Mouse (Mus musculus) heart, embryonic 16.5 days (tissue): ENCODE measurements around the gene Slc1a5. TPM values are rescaled to one million over a fixed set of nuclear protein-coding genes. Genes with fewer than 3 reads are reported as not detected.

Experiments
- ATAC-seq: fragments of 200-750 bp; cut with Nextera tagmentation; replicated peaks from 2 replicates; pipeline ENCODE4 v1.8.0; 2017; ENCODE audit warnings: moderate number of reproducible peaks; ENCODE audit not compliant: insufficient read depth, low FRiP score; ENCODE audit errors: extremely low read depth
- H3K27ac ChIP-seq: fragments of 300-500 bp; sonication (generic); 2 replicates; pipeline ENCODE4 v1.5.1; 2014; ENCODE audit warnings: mild to moderate bottlenecking, low read length, control low read depth, moderate library complexity
- H3K27me3 ChIP-seq: fragments of 300-500 bp; sonication (generic); 2 replicates; pipeline ENCODE4 v1.6.1; 2014; ENCODE audit warnings: low read length, mixed read lengths; ENCODE audit not compliant: control insufficient read depth, insufficient read depth
- H3K36me3 ChIP-seq: fragments of 300-500 bp; sonication (generic); 2 replicates; pipeline ENCODE4 v1.6.1; 2014; ENCODE audit not compliant: control insufficient read depth, insufficient read depth
- H3K4me1 ChIP-seq: fragments of 300-500 bp; sonication (generic); 2 replicates; pipeline ENCODE4 v1.6.1; 2014; ENCODE audit warnings: low read length, mixed read lengths; ENCODE audit not compliant: control insufficient read depth, insufficient read depth
- H3K4me2 ChIP-seq: fragments of 300-500 bp; sonication (generic); 2 replicates; pipeline ENCODE4 v1.6.1; 2014; ENCODE audit warnings: low read depth, mild to moderate bottlenecking, control low read depth, low read length
- H3K4me3 ChIP-seq: fragments of 300-500 bp; sonication (generic); 2 replicates; pipeline ENCODE4 v1.5.1; 2014; ENCODE audit warnings: mild to moderate bottlenecking, control low read depth, low read length
- H3K9ac ChIP-seq: fragments of 300-500 bp; sonication (generic); 2 replicates; pipeline ENCODE4 v1.6.1; 2014; ENCODE audit warnings: low read length, control low read depth
- H3K9me3 ChIP-seq: fragments of 300-500 bp; sonication (generic); replicated peaks from 2 replicates; pipeline ENCODE4 v1.6.1; 2016; ENCODE audit warnings: low read length; ENCODE audit not compliant: control insufficient read depth
- WGBS: fragments of 180-500 bp; shearing (Covaris S2); extraction: QIAGEN DNeasy Blood & Tissue Kit; methylation state at CpG from one replicate; pipeline ENCODE4 v1.1.7; 2014; 5-methylcytosine and 5-hydroxymethylcytosine counted together
- polyA plus RNA-seq: library from polyadenylated mRNA; unstranded; fragments of >200 nt; fragmentation: Nextera tagmentation; extraction: Ambion mirVana; gene quantifications from 2 replicates; pipeline ENCODE4 v1.2.1, GENCODE M21; 2015

Slc1a5 gene
- polyA plus RNA-seq, 1 experiment from 2014 or later: 45.4 TPM

DNA sequence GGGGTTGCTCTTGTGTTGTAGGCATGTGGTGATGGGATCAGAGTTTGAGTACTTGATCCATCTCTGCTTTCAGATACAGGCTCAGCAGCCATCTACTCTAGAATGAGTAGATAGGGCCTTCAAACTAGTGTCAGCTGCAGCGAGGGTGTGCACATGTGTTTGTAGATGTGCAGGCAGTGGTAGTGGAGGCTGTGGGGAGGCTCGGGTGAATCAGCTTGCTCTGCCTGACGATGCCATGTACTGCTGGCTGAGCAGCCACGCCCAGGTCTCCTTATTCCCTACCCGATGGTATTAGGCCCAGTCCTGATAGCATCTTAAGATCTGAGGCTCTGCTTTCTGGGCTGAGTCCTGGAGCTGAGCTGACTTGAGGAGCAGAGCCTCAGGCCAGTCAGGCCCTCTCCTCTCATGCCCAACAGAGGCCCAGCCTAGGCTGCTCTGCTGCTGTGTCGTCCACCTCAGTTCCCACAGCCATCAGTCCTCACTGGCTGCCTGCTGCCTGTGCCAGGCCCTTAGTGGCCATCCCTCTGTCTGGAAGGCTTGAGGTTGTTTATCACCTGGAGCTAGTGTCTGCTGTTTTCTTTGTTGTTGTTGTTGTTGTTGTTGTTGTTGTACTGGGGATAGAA, 57.8 kb downstream of the Slc1a5 start:
- Histone ChIP-seq H3K4me3 (no peak overlapping the region), H3K27me3 (no peaks in the 10 kb centered on the region), H3K9ac (no peak overlapping the region), H3K4me1 (peaks cover 9% of the 10 kb centered on the region), H3K4me2 (no peak overlapping the region), H3K36me3 (peaks cover 43% of the 10 kb centered on the region), H3K9me3 (no peaks in the 10 kb centered on the region), H3K27ac (no peak overlapping the region)
- ATAC-seq: no peak
- WGBS: 88% methylated on average over 6 of the region's 6 CpGs

DNA sequence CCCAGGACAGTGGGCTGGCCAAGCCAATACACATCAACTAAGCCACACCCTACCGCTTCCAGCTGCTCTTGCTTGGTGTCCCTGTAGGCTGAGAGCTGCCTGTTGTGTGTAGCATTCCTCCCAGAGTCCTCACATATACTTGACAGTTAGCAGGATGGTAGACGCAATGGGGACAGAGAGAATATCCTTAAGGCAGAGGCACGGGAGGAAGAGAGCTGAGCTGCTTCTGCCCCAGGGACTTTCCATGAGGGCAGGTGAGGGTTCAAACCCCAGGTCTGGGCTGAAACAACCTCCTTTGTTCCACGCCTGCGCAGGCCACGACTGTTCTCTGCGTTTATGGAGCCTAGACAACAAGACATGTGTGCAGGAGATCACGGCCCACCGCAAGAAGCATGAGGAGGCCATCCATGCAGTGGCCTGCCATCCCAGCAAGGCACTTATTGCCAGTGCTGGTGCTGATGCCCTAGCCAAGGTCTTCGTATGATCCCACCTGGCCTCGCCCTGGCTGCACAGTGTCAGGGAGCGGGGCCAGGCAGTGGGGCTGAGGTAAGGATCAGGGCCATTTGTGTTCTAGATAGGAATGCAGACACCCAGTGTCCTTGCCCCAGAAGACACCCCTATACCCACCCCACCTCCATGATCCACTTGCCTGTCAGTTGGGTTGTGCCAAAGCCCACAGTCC, 58.4 kb downstream of the Slc1a5 start:
- H3K9ac ChIP-seq: no peak overlapping the region
- no peak overlapping the region for H3K4me3 ChIP-seq
- H3K4me2 ChIP-seq: no peak overlapping the region
- H3K27me3 ChIP-seq: no peaks in the 10 kb centered on the region
- no peaks in the 10 kb centered on the region for H3K9me3 ChIP-seq
- peaks cover 15% of the 10 kb centered on the region for H3K4me1 ChIP-seq
- 95% methylated on average over 12 of the region's 12 CpGs for WGBS
- H3K36me3 ChIP-seq: peaks cover 37% of the 10 kb centered on the region
- no peak for ATAC-seq
- H3K27ac ChIP-seq: no peak overlapping the region

DNA sequence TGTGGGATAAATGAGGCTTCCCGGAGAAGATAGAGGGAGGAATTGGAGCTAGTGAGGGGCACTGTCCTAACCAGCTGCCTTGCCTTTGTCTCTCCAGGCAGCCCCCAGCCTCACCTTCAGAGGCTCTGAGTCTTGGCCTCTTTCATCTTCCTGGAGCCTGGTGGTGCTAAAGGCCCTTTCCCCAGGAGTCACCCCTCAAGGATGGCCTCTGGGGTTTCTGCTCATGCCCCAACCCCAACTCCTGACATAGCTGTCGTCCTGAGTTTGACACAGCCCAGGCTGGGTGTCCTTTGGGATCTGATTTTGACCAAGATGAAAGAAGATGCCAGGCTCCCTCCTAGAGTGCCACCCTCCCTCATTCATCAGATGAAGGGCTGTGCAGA, 59.0 kb downstream of the Slc1a5 start:
- no peaks in the 10 kb centered on the region for H3K9me3 ChIP-seq
- peaks cover 31% of the 10 kb centered on the region for H3K36me3 ChIP-seq
- H3K27me3 ChIP-seq: no peaks in the 10 kb centered on the region
- WGBS: 76% methylated on average over 2 of the region's 2 CpGs
- no peak for ATAC-seq
- H3K4me3 ChIP-seq: no peak overlapping the region
- no peak overlapping the region for H3K9ac ChIP-seq
- no peak overlapping the region for H3K27ac ChIP-seq
- peaks cover 18% of the 10 kb centered on the region for H3K4me1 ChIP-seq
- H3K4me2 ChIP-seq: no peak overlapping the region

DNA sequence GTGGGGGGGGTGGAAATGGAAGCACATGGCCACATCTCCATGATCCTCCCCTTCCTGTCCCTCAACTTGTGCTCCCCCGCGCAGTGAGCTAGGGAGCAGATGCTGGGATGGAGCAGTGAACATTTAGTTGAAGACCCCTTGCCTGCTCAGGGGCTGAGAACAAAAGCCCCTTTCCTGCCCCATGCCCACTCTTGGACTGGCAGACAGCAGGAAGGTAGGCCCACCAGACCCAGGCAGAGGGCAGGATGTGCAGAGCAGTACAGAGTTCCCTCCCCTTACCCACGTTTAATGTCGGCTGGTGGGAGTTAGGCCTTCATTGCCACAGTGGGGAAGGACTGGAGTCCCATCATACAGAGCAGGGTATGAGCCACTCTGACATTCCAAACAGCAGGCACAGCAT, 59.9 kb downstream of the Slc1a5 start:
- no peak for ATAC-seq
- Histone ChIP-seq H3K9me3 (no peaks in the 10 kb centered on the region), H3K4me2 (no peak overlapping the region), H3K27ac (peak overlapping the region; percentile 92), H3K36me3 (peaks cover 31% of the 10 kb centered on the region), H3K27me3 (no peaks in the 10 kb centered on the region), H3K4me1 (peaks cover 22% of the 10 kb centered on the region), H3K9ac (no peak overlapping the region; the same call in 1 of the 2 replicates), H3K4me3 (no peak overlapping the region)
- WGBS: 76% methylated on average over 4 of the region's 4 CpGs

DNA sequence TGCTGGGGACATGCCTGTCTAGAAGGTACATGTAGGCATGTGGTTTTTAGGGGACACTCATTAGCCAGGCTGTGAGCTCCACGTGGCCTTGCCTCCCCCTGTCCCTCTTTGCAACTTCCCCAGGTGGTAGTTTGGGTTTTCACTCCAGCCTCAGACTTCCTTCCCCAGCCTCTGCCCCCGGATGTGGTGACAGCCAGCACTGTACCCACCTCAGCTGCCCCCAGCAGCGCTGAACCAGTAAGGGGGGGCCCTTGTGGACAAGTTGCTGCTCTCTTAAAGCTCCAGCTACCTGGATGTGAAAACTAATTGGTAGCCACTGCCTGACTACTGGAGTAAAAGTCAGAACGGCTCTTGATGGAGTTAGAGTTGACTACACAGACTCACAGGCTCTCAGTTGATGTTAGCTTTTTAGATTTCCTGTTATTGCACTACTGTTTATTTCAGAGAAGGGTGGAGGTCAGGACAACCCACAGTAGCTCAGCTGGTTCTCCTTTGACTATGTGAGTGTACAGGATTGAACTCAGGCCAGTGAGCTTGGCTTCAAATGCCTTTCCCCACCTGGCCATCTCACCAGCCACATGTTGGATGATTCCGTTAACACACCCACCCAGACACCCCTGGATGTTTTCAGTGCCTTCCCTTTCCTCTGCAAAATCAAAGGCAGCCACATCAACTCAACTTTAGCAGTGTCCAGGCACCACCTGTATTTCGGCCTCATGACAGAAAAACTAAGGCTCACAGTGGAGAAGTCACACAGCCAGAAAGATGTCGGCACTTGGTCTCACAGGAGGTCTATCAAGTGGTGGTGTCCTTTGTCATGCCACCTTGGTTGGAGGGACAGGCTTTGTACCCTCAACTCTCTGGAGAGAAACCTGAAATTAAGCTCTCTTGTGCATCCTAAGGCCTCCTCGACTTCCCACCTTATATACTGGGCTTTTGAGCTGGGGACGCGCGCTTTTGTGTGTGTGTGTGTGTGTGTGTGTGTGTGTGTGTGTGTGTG, 60.7 kb downstream of the Slc1a5 start:
- Histone ChIP-seq H3K4me3 (peak overlapping the region; percentile 65), H3K36me3 (peaks cover 27% of the 10 kb centered on the region), H3K27ac (peak overlapping the region; percentile 92), H3K9ac (peak overlapping the region; percentile 86), H3K9me3 (no peaks in the 10 kb centered on the region), H3K27me3 (no peaks in the 10 kb centered on the region), H3K4me1 (peaks cover 22% of the 10 kb centered on the region), H3K4me2 (peak overlapping the region; percentile 92)
- WGBS: 37% methylated on average over 11 of the region's 11 CpGs
- peak; percentile 0; the same call in 1 of the 2 replicates for ATAC-seq

DNA sequence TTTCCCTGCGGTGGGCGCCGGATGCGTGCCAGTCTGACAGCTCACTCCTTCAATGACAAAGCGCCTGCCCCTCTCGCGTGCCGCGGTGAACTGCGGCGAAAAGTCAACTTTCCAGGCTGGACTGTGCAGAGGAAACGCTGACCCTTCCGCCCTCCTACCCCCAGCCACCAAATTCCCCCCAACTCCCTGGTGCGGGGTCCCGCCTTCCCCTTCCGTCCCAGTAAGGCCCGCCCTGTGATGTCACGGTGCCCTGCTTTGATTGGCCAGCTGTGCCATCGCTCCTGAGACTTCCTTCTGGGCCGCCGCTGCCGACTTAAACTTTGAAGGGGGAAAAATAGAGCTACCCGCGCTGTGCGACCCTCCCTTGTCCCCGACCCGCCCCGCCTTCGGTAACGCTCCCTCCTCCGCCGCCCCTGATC, 61.5 kb downstream of the Slc1a5 start, which contains the start of gene Prkd2:
Gene Prkd2, plus strand, starts transcription at position 258 of the 419 bp plus-strand sequence.
- peak within 1 kb of the TSS; percentile 65 for H3K4me3 ChIP-seq
- peak within 1 kb of the TSS; percentile 92 for H3K27ac ChIP-seq
- peak; percentile 84 for ATAC-seq
- no peaks in the 10 kb centered on the region for H3K9me3 ChIP-seq
- 2% methylated on average over 26 of the region's 32 CpGs for WGBS
- peak within 1 kb of the TSS; percentile 92 for H3K4me2 ChIP-seq
- peak within 1 kb of the TSS; percentile 86 for H3K9ac ChIP-seq
- no peaks in the 10 kb centered on the region for H3K27me3 ChIP-seq
- H3K36me3 ChIP-seq: peaks cover 20% of the 10 kb centered on the region
- H3K4me1 ChIP-seq: peaks cover 22% of the 10 kb centered on the region

DNA sequence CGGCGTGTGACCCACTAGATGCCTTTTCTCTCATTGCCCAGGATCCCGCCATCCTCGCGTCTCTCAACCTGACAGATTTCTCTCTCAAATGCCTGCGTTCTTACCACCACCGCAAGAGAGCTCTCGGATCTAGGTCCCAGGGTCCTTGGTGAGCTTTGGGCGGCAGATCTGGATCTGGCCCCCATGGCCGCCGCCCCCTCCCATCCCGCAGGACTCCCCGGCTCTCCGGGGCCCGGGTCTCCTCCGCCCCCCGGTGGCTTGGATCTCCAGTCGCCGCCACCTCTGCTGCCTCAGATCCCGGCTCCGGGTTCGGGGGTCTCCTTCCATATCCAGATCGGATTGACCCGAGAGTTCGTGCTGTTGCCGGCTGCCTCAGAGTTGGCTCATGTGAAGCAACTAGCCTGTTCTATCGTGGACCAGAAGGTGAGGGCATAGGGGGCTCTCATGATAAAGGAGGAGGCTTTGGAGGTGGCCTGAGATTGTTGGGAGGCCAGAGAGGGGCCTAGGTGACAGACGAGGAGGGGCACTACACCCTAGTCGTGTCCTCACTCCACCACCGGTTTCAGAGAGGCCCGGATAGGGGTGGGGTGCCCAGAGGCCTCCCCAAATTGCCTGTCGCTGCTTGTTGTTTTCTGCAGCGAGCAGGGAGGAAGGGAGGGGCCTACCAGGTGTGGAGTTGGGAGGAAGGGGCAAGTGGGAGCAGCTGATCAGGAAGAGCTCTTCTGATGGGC, 62.5 kb downstream of the Slc1a5 start:
- peak overlapping the region; percentile 92 for H3K4me2 ChIP-seq
- H3K4me3 ChIP-seq: peak overlapping the region; percentile 65
- H3K27ac ChIP-seq: peak overlapping the region; percentile 92
- H3K9me3 ChIP-seq: no peaks in the 10 kb centered on the region
- H3K27me3 ChIP-seq: no peaks in the 10 kb centered on the region
- no peak for ATAC-seq
- WGBS: 2% methylated on average over 33 of the region's 33 CpGs
- peaks cover 22% of the 10 kb centered on the region for H3K4me1 ChIP-seq
- peaks cover 14% of the 10 kb centered on the region; the same call in 1 of the 2 replicates for H3K36me3 ChIP-seq
- H3K9ac ChIP-seq: peak overlapping the region; percentile 86

DNA sequence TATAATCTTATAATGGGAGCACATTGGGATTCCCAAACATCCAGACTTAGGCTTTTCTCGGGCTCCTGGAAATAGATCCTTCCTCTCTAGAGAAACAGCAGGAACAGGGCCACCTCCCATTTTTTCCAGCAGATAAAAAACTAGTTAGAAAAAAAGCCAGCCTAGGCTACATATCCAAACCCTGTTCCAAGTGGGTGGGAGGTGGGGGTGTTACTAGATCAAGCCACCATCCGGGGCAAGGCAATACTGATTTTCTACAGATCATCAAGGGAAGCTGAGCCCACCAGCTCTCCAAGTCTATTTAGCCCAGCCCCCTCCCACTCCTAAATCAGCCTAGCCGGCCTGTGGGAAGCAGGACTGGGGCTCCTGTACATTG, 63.5 kb downstream of the Slc1a5 start:
- peak overlapping the region; percentile 86 for H3K9ac ChIP-seq
- H3K36me3 ChIP-seq: peaks cover 16% of the 10 kb centered on the region
- no peaks in the 10 kb centered on the region for H3K9me3 ChIP-seq
- peaks cover 22% of the 10 kb centered on the region for H3K4me1 ChIP-seq
- H3K4me3 ChIP-seq: peak overlapping the region; percentile 65
- H3K27me3 ChIP-seq: no peaks in the 10 kb centered on the region
- ATAC-seq: 0 out of 2 replicates have a peak, but pooled peaks have one; percentile 4
- 43% methylated on average over 3 of the region's 3 CpGs for WGBS
- peak overlapping the region; percentile 92 for H3K4me2 ChIP-seq
- peak overlapping the region; percentile 92 for H3K27ac ChIP-seq
